Mouse (Mus musculus) spleen, adult 10 weeks (tissue): ENCODE measurements around the gene Rapgef2. TPM values are rescaled to one million over a fixed set of nuclear protein-coding genes. Genes with fewer than 3 reads are reported as not detected.

Experiments used
- polyA plus RNA-seq: library from polyadenylated mRNA; stranded (reverse); fragments of 350-450 nt; fragmentation: Illumina TruSeq; extraction: RNeasy Lipid Tissue Mini Kit (QIAGEN cat#74804); gene quantifications from one replicate; pipeline ENCODE4 v1.2.3, GENCODE M21; 2015; ENCODE audit warnings: low replicate concordance; ENCODE audit not compliant: insufficient read depth

Gene Rapgef2
- polyA plus RNA-seq = 12.2 TPM

DNA sequence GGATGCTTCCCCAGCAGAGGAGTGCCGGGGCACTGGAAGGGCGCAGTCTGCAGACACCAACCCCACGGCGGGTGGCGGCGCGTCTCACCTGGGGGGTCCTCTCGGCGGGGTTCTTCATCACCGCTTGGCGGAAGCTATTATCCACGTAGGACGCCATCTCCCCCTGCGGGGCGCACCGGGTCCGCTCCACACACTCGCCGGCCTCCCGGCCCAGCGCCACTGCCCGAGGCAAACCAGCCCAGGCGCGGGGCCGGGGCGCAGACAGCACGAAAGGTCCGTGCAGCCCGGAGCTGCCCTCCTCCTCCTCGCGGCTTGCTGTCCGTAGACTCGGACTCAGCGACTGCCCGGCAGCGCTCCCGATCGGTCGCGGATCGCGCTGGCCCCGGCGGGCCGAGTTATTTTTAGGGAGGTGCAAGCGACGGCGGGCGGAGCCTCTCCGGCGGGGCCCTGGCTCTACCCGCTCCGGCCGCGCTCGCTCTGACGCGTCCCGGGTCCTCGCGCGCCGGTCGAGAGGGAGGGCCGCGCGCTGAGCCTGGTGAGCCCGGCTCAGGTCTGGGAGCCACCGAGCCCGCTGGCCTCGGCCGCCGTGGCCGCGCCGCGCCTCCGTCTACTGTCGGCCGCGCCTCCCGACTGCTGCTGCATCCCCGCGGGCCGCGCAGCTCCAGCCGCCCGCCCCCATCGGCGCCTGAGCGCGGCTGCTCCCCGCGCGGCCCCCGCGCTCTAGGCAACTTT lies at the start of gene Rapgef2:
TSS of gene Rapgef2 (minus strand) at position 142 of the 732 bp plus-strand sequence.

Other genes with a start within 250 kb of the Rapgef2 start
- gene Gm17359, start 50.1 kb upstream of the Rapgef2 start, polyA plus RNA-seq = not detected